Mouse (Mus musculus) intestine, embryonic 14.5 days (tissue): ENCODE results near the gene Nlk. TPM values are rescaled to one million over a fixed set of nuclear protein-coding genes. Genes with fewer than 3 reads are reported as not detected.
A peak's percentile ranks its signal among the peaks of the same experiment; 100 is the strongest.

Source experiments
- ATAC-seq: fragments of 200-750 bp; cut with Nextera tagmentation; replicated peaks from 2 replicates; pipeline ENCODE4 v1.8.0; 2017; ENCODE audit warnings: low read depth, moderate number of reproducible peaks, moderate TSS enrichment, moderate library complexity; ENCODE audit not compliant: low FRiP score, low TSS enrichment
- DNase-seq: peaks from one replicate; pipeline ENCODE4 v3.0.0-alpha.2; 2018; ENCODE audit warnings: low spot score
- H3K27ac ChIP-seq: fragments of 300-500 bp; sonication (generic); 2 replicates; pipeline ENCODE4 v1.5.1; 2014; ENCODE audit warnings: low read depth, mild to moderate bottlenecking, control low read depth
- H3K27me3 ChIP-seq: fragments of 300-500 bp; sonication (generic); replicated peaks from 2 replicates; pipeline ENCODE4 v1.6.1; 2014; ENCODE audit warnings: low read length, control low read depth; ENCODE audit not compliant: control insufficient read depth, insufficient read depth
- H3K36me3 ChIP-seq: fragments of 300-500 bp; sonication (generic); 2 replicates; pipeline ENCODE4 v1.6.1; 2014; ENCODE audit warnings: low read length, control low read depth; ENCODE audit not compliant: control insufficient read depth, insufficient read depth
- H3K4me1 ChIP-seq: fragments of 300-500 bp; sonication (generic); replicated peaks from 2 replicates; pipeline ENCODE4 v1.6.1; 2014; ENCODE audit warnings: low read length, control low read depth, mixed read lengths; ENCODE audit not compliant: control insufficient read depth, insufficient read depth
- H3K4me2 ChIP-seq: fragments of 300-500 bp; sonication (generic); 2 replicates; pipeline ENCODE4 v1.6.1; 2014; ENCODE audit warnings: low read length
- H3K4me3 ChIP-seq: fragments of 300-500 bp; sonication (generic); 2 replicates; pipeline ENCODE4 v1.5.1; 2014; ENCODE audit warnings: low read depth, low read length, control low read depth, mixed read lengths
- H3K9ac ChIP-seq: fragments of 300-500 bp; sonication (generic); 2 replicates; pipeline ENCODE4 v1.6.1; 2014; ENCODE audit warnings: mild to moderate bottlenecking, low read length
- H3K9me3 ChIP-seq: fragments of 300-500 bp; sonication (generic); 2 replicates; pipeline ENCODE4 v1.6.1; 2016; ENCODE audit warnings: low read length, control low read depth; ENCODE audit not compliant: control insufficient read depth
- WGBS: fragments of 180-500 bp; shearing (Covaris S2); extraction: QIAGEN DNeasy Blood & Tissue Kit; methylation state at CpG from one replicate; pipeline ENCODE4 v1.1.7; 2014; 5-methylcytosine and 5-hydroxymethylcytosine counted together
- polyA plus RNA-seq: library from polyadenylated mRNA; unstranded; fragments of >200 nt; fragmentation: Nextera tagmentation; extraction: Ambion mirVana; gene quantifications from 2 replicates; pipeline ENCODE4 v1.2.1, GENCODE M21; 2014

Nlk gene
- polyA plus RNA-seq, 1 experiment from 2014 or later = 12.6 TPM

DNA sequence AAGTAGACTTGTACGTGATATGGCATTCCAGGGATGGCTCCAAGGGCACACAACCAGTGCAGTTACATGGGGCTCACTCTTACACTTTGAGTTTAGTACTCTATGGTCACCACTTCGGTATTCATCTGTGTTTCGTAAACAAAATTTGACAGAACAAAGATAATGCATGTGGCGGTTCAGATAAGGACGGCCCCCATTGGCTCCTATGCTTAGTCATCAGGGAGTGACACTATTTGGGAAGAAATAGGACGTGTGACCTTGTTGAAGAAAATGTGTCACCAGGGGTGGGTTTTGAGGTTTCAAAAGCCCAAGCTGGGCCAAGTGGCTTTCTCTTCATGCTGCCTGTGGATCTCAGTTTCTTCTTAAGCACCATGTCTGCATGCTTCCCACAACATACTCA, 35.4 kb upstream of the Nlk start:
- Histone ChIP-seq H3K9me3 (no peaks in the 10 kb centered on the region), H3K4me3 (no peak overlapping the region), H3K36me3 (no peaks in the 10 kb centered on the region), H3K4me2 (no peak overlapping the region), H3K27ac (no peak overlapping the region), H3K27me3 (no peaks in the 10 kb centered on the region), H3K4me1 (no peaks in the 10 kb centered on the region), H3K9ac (no peak overlapping the region)
- DNase-seq (no peak), ATAC-seq (no peak)
- WGBS = 77% methylated on average over 6 of the region's 6 CpGs

DNA sequence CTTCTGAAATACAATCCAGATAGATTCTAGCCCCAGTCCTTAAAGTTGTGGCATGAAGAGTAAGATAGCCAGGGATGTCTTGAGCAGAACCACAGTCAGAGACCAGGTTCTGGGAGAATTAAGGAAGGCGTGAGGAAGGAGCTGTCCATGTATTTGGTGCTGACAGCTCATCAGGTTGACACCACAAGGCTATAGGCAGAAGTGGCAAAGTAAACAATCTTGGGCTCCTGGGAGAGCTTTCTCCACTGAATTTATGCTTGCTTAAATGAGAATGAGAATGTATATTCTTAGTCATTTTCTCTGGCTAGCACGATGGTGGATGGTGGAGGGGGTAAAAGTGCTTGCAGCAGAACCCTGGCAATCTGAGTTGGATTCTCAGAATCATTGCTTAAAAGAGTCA, 33.7 kb upstream of the Nlk start:
- no peaks in the 10 kb centered on the region for H3K4me1 ChIP-seq
- no peak overlapping the region for H3K4me3 ChIP-seq
- no peak for ATAC-seq
- H3K9me3 ChIP-seq = no peaks in the 10 kb centered on the region
- no peaks in the 10 kb centered on the region for H3K27me3 ChIP-seq
- no peak overlapping the region for H3K27ac ChIP-seq
- DNase-seq = peak; percentile 55
- no peak overlapping the region for H3K4me2 ChIP-seq
- 15% methylated on average over 2 of the region's 2 CpGs for WGBS
- no peak overlapping the region for H3K9ac ChIP-seq
- no peaks in the 10 kb centered on the region for H3K36me3 ChIP-seq

- Histone ChIP-seq H3K36me3 (no peaks in the 10 kb centered on the region), H3K27me3 (no peaks in the 10 kb centered on the region), H3K9ac (no peak overlapping the region), H3K4me2 (no peak overlapping the region), H3K4me3 (no peak overlapping the region), H3K27ac (no peak overlapping the region), H3K9me3 (no peaks in the 10 kb centered on the region), H3K4me1 (no peaks in the 10 kb centered on the region)
- ATAC-seq (no peak), DNase-seq (no peak)
- WGBS = 65% methylated on average over 4 of the region's 4 CpGs
These were observed 30.9 kb upstream of the Nlk start for GRCm38 (mm10) chr11:78728041-78728440.

DNA sequence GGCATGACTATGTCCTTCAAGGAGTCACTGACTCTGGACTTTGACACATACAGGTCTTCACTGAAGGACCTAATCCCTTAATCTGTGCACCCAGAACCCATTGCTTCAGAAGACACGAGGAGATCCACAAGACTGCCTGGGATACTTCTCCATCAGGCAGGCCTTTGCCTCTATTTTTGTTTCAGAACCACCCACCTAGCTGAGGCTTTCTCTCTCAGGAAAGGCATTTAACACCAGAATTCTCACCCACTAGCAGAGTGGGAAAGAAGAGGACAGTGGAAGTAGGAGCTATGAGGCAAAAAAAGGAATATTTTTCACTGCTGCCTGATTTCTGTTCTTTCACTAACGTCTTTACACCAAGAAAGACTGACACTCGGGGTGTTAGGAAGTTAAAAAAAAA, 29.2 kb upstream of the Nlk start:
- Histone ChIP-seq H3K9me3 (no peaks in the 10 kb centered on the region), H3K36me3 (no peaks in the 10 kb centered on the region), H3K4me1 (no peaks in the 10 kb centered on the region), H3K4me2 (no peak overlapping the region), H3K27me3 (no peaks in the 10 kb centered on the region), H3K4me3 (no peak overlapping the region), H3K27ac (no peak overlapping the region), H3K9ac (no peak overlapping the region)
- WGBS = 76% methylated on average over 3 of the region's 3 CpGs
- no peak for DNase-seq
- ATAC-seq = no peak

- Histone ChIP-seq H3K9me3 (no peaks in the 10 kb centered on the region), H3K9ac (no peak overlapping the region), H3K4me2 (no peak overlapping the region), H3K27ac (no peak overlapping the region), H3K36me3 (no peaks in the 10 kb centered on the region), H3K4me3 (no peak overlapping the region), H3K27me3 (no peaks in the 10 kb centered on the region), H3K4me1 (no peaks in the 10 kb centered on the region)
- DNase-seq = no peak
- WGBS = 54% methylated on average over 1 of the region's 1 CpGs
- ATAC-seq = no peak
These were observed 27.6 kb upstream of the Nlk start for GRCm38 (mm10) chr11:78724792-78725191.

DNA sequence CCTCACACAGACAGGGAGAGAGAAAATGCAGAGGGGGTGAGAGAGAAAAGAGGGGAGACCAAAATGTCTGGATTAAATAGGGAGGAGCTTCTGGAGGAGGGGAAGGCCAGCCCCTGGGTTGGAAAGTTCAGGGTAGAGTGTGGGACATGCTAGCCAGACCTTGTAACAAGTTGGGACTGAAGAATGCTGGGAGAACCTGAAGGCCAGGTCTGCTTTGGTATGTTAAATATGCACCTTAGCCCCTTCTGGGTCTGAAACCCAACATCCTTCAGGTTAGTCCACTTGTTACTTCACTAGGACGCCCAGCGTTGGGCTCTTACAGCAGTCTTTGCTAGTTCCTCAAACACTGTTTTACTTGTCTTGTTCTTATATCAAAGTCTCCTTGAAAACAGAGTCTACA, 24.2 kb upstream of the Nlk start:
- no peak for ATAC-seq
- H3K36me3 ChIP-seq = no peaks in the 10 kb centered on the region
- H3K9ac ChIP-seq = no peak overlapping the region
- DNase-seq = no peak
- H3K4me1 ChIP-seq = no peaks in the 10 kb centered on the region
- no peak overlapping the region for H3K4me2 ChIP-seq
- no peak overlapping the region for H3K4me3 ChIP-seq
- 78% methylated on average over 2 of the region's 2 CpGs for WGBS
- no peaks in the 10 kb centered on the region for H3K27me3 ChIP-seq
- no peaks in the 10 kb centered on the region for H3K9me3 ChIP-seq
- H3K27ac ChIP-seq = no peak overlapping the region

DNA sequence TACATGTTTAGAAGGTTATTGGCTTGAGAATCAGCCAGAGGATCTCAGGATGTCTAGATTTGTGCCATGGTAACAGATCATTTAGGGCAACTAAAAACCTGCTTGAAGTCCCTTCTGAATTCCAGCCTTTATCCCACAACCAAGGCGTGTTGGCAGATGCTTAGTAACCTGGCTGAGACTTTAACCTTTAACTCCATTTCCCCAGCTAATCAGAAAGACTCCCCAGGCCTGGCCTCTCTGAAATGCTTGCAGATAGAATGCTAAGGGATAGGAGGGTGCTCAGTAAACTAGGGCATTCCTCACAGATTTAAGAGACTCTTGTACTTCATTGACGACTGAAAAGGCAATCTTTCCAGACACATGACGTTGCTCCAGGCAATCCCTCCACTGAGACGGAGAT, 20.5 kb upstream of the Nlk start:
- no peak for DNase-seq
- Histone ChIP-seq H3K4me3 (no peak overlapping the region), H3K9ac (no peak overlapping the region), H3K27me3 (no peaks in the 10 kb centered on the region), H3K4me1 (no peaks in the 10 kb centered on the region), H3K36me3 (no peaks in the 10 kb centered on the region), H3K9me3 (no peaks in the 10 kb centered on the region), H3K27ac (no peak overlapping the region), H3K4me2 (no peak overlapping the region)
- 71% methylated on average over 4 of the region's 4 CpGs for WGBS
- ATAC-seq = no peak

DNA sequence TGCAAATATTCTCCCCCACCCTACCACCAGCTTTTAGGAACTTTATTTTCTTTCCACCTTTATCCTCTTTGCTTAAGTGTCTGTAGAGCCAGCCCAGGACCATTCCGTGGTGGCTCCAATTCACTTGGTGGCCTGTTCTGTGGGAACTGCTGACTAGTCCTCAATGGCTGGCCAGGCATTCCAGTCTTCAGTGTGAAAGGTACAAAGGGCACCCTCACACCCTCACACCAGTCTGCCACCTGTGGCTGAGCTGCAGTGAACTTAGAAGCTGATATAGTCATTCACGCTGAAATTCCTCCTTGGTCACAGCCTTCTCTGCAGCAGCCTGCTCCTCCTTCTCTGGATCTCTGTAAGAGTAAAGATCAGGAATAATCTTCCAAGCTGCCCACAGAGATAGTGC, 11.5 kb upstream of the Nlk start:
- no peaks in the 10 kb centered on the region for H3K9me3 ChIP-seq
- no peaks in the 10 kb centered on the region for H3K27me3 ChIP-seq
- 77% methylated on average over 2 of the region's 2 CpGs for WGBS
- H3K4me1 ChIP-seq = no peaks in the 10 kb centered on the region
- no peak overlapping the region for H3K27ac ChIP-seq
- H3K36me3 ChIP-seq = no peaks in the 10 kb centered on the region
- H3K9ac ChIP-seq = no peak overlapping the region
- no peak overlapping the region for H3K4me3 ChIP-seq
- H3K4me2 ChIP-seq = no peak overlapping the region
- ATAC-seq (no peak), DNase-seq (no peak)

DNA sequence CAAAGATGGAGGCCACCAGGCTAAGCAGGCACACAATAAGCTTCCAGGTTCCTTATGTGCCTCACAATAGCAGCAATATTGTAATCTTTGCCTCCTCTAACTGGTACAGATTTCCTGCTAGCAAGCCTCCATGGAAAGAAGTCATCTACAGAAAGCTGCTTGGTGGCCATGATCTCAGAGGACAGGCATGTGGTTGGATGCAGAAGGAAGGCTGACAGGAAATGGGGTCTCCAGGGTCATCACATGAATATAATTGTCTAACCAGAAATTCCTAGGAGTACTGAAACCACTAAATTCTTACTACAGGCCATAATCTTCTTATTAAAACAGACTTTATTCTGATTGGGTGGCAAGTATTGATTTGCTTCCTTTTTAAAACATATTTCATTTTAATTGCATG, 8.9 kb upstream of the Nlk start:
- Histone ChIP-seq H3K4me3 (no peak overlapping the region), H3K4me2 (no peak overlapping the region), H3K9me3 (no peaks in the 10 kb centered on the region), H3K27me3 (no peaks in the 10 kb centered on the region), H3K9ac (no peak overlapping the region), H3K4me1 (no peaks in the 10 kb centered on the region), H3K36me3 (no peaks in the 10 kb centered on the region), H3K27ac (no peak overlapping the region)
- DNase-seq (no peak), ATAC-seq (no peak)
